13 mouse cellular contexts compared by ENCODE assay signal in genomic region chr3:86846036-86846435, GRCm38 (mm10).
A peak's percentile ranks its signal among the peaks of the same experiment; 100 is the strongest.
DNase-seq lines count a peak whose midpoint lies in the region; ATAC-seq and TF ChIP-seq lines count a peak whose summit lies in the region.
"Had no signal": no experiment of that assay in that cellular context is flagged by ENCODE, and none has a peak within 500 bp of the region (broad histone marks: within the 10 kb centered on the region; RNA-seq: fewer than 3 reads in every experiment).

No protein-coding gene starts in this region.

- no peaks in the 10 kb centered on the region for H3K27me3 ChIP-seq in forebrain, embryonic 12.5 days
- no peaks in the 10 kb centered on the region for H3K27me3 ChIP-seq in neural tube, embryonic 15.5 days (replicated peaks)
- H3K27me3 ChIP-seq in kidney, embryonic 16.5 days (ENCODE audit: insufficient read depth, low read length), result no peaks in the 10 kb centered on the region
- H3K27me3 ChIP-seq: heart, embryonic 15.5 days; kidney, embryonic 15.5 days had no signal

- 15% methylated on average over 4 of the region's 4 CpGs for WGBS in forebrain, embryonic 12.5 days
- WGBS in neural tube, embryonic 15.5 days, result 20% methylated on average over 4 of the region's 4 CpGs
- 25% methylated on average over 4 of the region's 4 CpGs for WGBS in kidney, embryonic 16.5 days

- no peak for TF ChIP-seq CTCF in layer of hippocampus, adult 2 months (conservative IDR thresholded peaks at IDR 0.05)

- no peak overlapping the region for H3K4me2 ChIP-seq in forebrain, embryonic 12.5 days
- no peak overlapping the region for H3K4me2 ChIP-seq in neural tube, embryonic 15.5 days
- H3K4me2 ChIP-seq in kidney, embryonic 16.5 days (replicated peaks; ENCODE audit: low read depth, low read length), result no peak overlapping the region
- H3K4me2 ChIP-seq: heart, embryonic 15.5 days; kidney, embryonic 15.5 days had no signal

- peak overlapping the region; percentile 82 for H3K27ac ChIP-seq in layer of hippocampus, adult 2 months
- H3K27ac ChIP-seq in forebrain, embryonic 12.5 days, result peak overlapping the region; percentile 80
- H3K27ac ChIP-seq in neural tube, embryonic 15.5 days (replicated peaks), result peak overlapping the region; percentile 86
- H3K27ac ChIP-seq in kidney, embryonic 16.5 days (ENCODE audit: low read length), result no peak overlapping the region
- H3K27ac ChIP-seq: heart, embryonic 15.5 days; kidney, embryonic 15.5 days had no signal

- DNase-seq in layer of hippocampus, adult 2 months (ENCODE audit: low spot score in 2 of 2), result no peak
- DNase-seq in layer of hippocampus, postnatal 10 days (ENCODE audit: low spot score in 2 of 2), result no peak
- peak; percentile 53 for DNase-seq in hindlimb bud, embryonic 11.5 days (ENCODE audit: extremely low spot score, low read depth, low spot score)
- no peak for DNase-seq in frontal cortex, adult 2 months (ENCODE audit: extremely low spot score in 1 of 2, low spot score in 1 of 2)
- DNase-seq in left cerebral cortex, adult 8-10 months (ENCODE audit: low spot score in 2 of 2), result no peak
- DNase-seq: left cerebral cortex, postnatal 4 days; thymus, adult 2 months had no signal

- no peaks in the 10 kb centered on the region for H3K9me3 ChIP-seq in forebrain, embryonic 12.5 days
- H3K9me3 ChIP-seq in neural tube, embryonic 15.5 days (replicated peaks), result no peaks in the 10 kb centered on the region
- 0 out of 2 replicates have a peak, but pooled peaks cover 4% of the 10 kb centered on the region for H3K9me3 ChIP-seq in kidney, embryonic 16.5 days (ENCODE audit: low read length)
- H3K9me3 ChIP-seq: heart, embryonic 15.5 days; kidney, embryonic 15.5 days had no signal

- no peak overlapping the region for H3K4me3 ChIP-seq in layer of hippocampus, adult 2 months
- no peak overlapping the region for H3K4me3 ChIP-seq in forebrain, embryonic 12.5 days (replicated peaks)
- H3K4me3 ChIP-seq in neural tube, embryonic 15.5 days (replicated peaks), result no peak overlapping the region
- H3K4me3 ChIP-seq in kidney, embryonic 16.5 days (ENCODE audit: low read length), result no peak overlapping the region
- H3K4me3 ChIP-seq: heart, embryonic 15.5 days; kidney, embryonic 15.5 days had no signal

- no peaks in the 10 kb centered on the region for H3K36me3 ChIP-seq in forebrain, embryonic 12.5 days (replicated peaks)
- H3K36me3 ChIP-seq in neural tube, embryonic 15.5 days, result no peaks in the 10 kb centered on the region
- H3K36me3 ChIP-seq in kidney, embryonic 16.5 days (ENCODE audit: insufficient read depth, low read length), result no peaks in the 10 kb centered on the region
- H3K36me3 ChIP-seq: heart, embryonic 15.5 days; kidney, embryonic 15.5 days had no signal

- peaks cover 48% of the 10 kb centered on the region for H3K4me1 ChIP-seq in forebrain, embryonic 12.5 days
- peaks cover 48% of the 10 kb centered on the region for H3K4me1 ChIP-seq in neural tube, embryonic 15.5 days
- H3K4me1 ChIP-seq in kidney, embryonic 16.5 days (ENCODE audit: insufficient read depth, low read length), result peaks cover 7% of the 10 kb centered on the region; the same call in 1 of the 2 replicates

- ATAC-seq in forebrain, embryonic 12.5 days (ENCODE audit: low FRiP score), result no peak
- ATAC-seq in neural tube, embryonic 15.5 days (ENCODE audit: low FRiP score), result no peak
- no peak for ATAC-seq in kidney, embryonic 16.5 days (ENCODE audit: low FRiP score, low TSS enrichment)
- ATAC-seq: activated CD4-positive, CD25-positive, alpha-beta regulatory T cell, adult 4 months had no signal

- no peak overlapping the region for H3K9ac ChIP-seq in forebrain, embryonic 12.5 days
- H3K9ac ChIP-seq in neural tube, embryonic 15.5 days (replicated peaks), result no peak overlapping the region
- H3K9ac ChIP-seq in kidney, embryonic 16.5 days (replicated peaks; ENCODE audit: low read length), result no peak overlapping the region
- H3K9ac ChIP-seq: heart, embryonic 15.5 days; kidney, embryonic 15.5 days had no signal
